Mouse (Mus musculus) liver, embryonic 13.5 days (tissue): Measurements from ENCODE around the gene Gm11077. TPM values are rescaled to one million over a fixed set of nuclear protein-coding genes. Genes with fewer than 3 reads are reported as not detected.
A peak's percentile ranks its signal among the peaks of the same experiment; 100 is the strongest.

Source experiments
- ATAC-seq: fragments of 200-750 bp; cut with Nextera tagmentation; 2 replicates; pipeline ENCODE4 v1.8.0; 2017; ENCODE audit warnings: low read depth, mild to moderate bottlenecking, moderate number of reproducible peaks, moderate library complexity
- DNase-seq: peaks from one replicate; pipeline ENCODE4 v3.0.0; 2022
- H3K27ac ChIP-seq: fragments of 300-500 bp; sonication (generic); 2 replicates; pipeline ENCODE4 v1.5.1; 2015; ENCODE audit warnings: moderate library complexity, mild to moderate bottlenecking, inconsistent platforms
- H3K27me3 ChIP-seq: fragments of 300-500 bp; sonication (generic); 2 replicates; pipeline ENCODE4 v1.6.1; 2015; ENCODE audit warnings: mild to moderate bottlenecking, inconsistent platforms
- H3K36me3 ChIP-seq: fragments of 300-500 bp; sonication (generic); 2 replicates; pipeline ENCODE4 v1.6.1; 2015; ENCODE audit warnings: mild to moderate bottlenecking, inconsistent platforms
- H3K4me1 ChIP-seq: fragments of 300-500 bp; sonication (generic); replicated peaks from 2 replicates; pipeline ENCODE4 v1.6.1; 2015; ENCODE audit warnings: inconsistent platforms
- H3K4me2 ChIP-seq: fragments of 300-500 bp; sonication (generic); 2 replicates; pipeline ENCODE4 v1.6.1; 2015; ENCODE audit warnings: inconsistent platforms, mild to moderate bottlenecking, moderate library complexity
- H3K4me3 ChIP-seq: fragments of 300-500 bp; sonication (generic); replicated peaks from 2 replicates; pipeline ENCODE4 v1.5.1; 2015; ENCODE audit warnings: mild to moderate bottlenecking, inconsistent platforms
- H3K9ac ChIP-seq: fragments of 300-500 bp; sonication (generic); 2 replicates; pipeline ENCODE4 v1.6.1; 2015; ENCODE audit warnings: mild to moderate bottlenecking, inconsistent platforms
- H3K9me3 ChIP-seq: fragments of 300-500 bp; sonication (generic); replicated peaks from 2 replicates; pipeline ENCODE4 v1.6.1; 2016; ENCODE audit warnings: inconsistent platforms
- WGBS: fragments of 180-500 bp; shearing (Covaris S2); methylation state at CpG from one replicate; pipeline ENCODE4 v1.1.7; 2015; ENCODE audit not compliant: insufficient replicate concordance; 5-methylcytosine and 5-hydroxymethylcytosine counted together
- polyA plus RNA-seq: library from polyadenylated mRNA; unstranded; fragments of >200 nt; fragmentation: Nextera tagmentation; extraction: Ambion mirVana; gene quantifications from 2 replicates; pipeline ENCODE4 v1.2.1, GENCODE M21; 2015

Gene Gm11077
- polyA plus RNA-seq, 1 experiment from 2014 or later: not detected

DNA sequence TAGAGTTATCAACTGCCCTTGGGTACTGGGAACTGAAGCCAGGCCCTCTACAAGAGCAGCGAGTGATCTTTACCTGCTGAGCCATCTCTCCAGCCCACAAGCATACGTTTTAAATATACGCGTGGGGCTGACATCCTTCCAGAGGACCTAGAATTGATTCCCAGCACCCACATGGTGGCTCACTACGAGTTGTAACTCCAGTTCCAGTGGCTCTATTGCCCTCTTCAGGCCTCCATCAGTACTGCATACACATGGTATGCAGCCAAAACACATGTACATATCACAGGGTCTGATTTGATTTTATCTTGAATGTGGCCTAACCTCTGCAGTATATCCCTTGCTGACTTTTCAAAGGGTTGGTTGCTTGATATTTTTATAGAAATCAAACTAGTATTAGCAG lies 23.0 kb upstream of the Gm11077 start:
- DNase-seq (no peak), ATAC-seq (no peak)
- Histone ChIP-seq H3K4me1 (no peaks in the 10 kb centered on the region), H3K27me3 (no peaks in the 10 kb centered on the region), H3K27ac (no peak overlapping the region), H3K4me3 (no peak overlapping the region), H3K9me3 (no peaks in the 10 kb centered on the region), H3K4me2 (no peak overlapping the region), H3K9ac (no peak overlapping the region), H3K36me3 (no peaks in the 10 kb centered on the region)
- 74% methylated on average over 5 of the region's 5 CpGs for WGBS

DNA sequence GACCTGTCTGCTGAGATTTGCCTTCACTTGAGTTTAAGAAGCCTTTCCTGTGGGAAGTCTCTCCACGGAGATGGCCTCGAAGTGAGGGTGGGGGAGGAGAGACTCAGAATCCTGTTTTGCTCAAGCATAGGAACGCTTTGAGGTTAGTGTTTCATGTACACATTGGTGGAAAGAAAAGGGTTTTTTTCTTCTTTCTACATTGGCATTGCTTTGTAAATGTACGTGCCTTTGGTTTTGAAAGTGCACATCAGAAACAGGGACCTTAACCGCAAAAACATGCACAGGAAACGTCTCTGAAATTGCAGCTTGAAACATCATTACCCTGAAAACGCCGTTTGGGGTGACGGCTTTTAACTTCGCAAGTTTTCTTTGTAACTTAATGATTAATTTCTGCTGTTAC lies 21.0 kb upstream of the Gm11077 start:
- H3K27me3 ChIP-seq: no peaks in the 10 kb centered on the region
- WGBS: 55% methylated on average over 10 of the region's 10 CpGs
- no peak overlapping the region for H3K9ac ChIP-seq
- DNase-seq (no peak), ATAC-seq (no peak)
- H3K4me2 ChIP-seq: no peak overlapping the region
- H3K9me3 ChIP-seq: no peaks in the 10 kb centered on the region
- H3K27ac ChIP-seq: no peak overlapping the region
- no peak overlapping the region for H3K4me3 ChIP-seq
- H3K4me1 ChIP-seq: no peaks in the 10 kb centered on the region
- no peaks in the 10 kb centered on the region for H3K36me3 ChIP-seq

DNA sequence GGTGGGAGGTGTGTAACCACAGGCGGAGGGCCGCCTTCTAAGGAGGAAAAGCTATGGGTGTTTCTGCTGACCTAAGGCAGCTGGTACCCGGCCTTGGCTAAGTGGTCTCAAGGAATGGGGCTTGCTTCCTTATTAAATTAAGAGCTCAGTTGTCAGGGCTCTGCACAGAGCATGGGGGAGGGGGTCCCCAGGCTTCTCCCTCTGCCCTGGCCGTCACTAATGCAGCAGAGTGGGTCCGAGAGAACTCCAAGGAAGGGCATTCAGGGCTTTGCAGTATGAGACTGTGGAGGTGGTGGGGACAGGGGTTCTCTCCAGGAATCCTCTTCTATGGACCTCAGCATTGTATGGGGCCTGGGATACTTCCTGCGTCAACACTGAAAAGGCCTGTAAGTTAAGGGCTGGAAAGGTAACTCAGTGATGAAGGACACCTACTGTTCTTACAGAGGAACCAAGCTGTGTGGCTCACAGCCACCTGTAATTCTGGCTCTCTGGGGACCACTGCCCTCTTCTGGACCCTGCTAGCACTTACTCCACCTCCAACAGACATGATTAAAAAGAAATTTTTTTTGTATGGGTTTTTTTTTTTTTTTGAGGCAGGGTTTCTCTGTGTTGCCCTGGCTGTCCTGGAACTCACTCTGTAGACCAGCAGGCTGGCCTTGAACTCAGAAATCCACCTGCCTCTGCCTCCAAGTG lies 19.5 kb upstream of the Gm11077 start:
- Histone ChIP-seq H3K4me2 (no peak overlapping the region), H3K9ac (no peak overlapping the region), H3K4me3 (no peak overlapping the region), H3K27me3 (no peaks in the 10 kb centered on the region), H3K9me3 (no peaks in the 10 kb centered on the region), H3K4me1 (no peaks in the 10 kb centered on the region), H3K27ac (no peak overlapping the region), H3K36me3 (no peaks in the 10 kb centered on the region)
- DNase-seq (no peak), ATAC-seq (no peak)
- 67% methylated on average over 6 of the region's 6 CpGs for WGBS

DNA sequence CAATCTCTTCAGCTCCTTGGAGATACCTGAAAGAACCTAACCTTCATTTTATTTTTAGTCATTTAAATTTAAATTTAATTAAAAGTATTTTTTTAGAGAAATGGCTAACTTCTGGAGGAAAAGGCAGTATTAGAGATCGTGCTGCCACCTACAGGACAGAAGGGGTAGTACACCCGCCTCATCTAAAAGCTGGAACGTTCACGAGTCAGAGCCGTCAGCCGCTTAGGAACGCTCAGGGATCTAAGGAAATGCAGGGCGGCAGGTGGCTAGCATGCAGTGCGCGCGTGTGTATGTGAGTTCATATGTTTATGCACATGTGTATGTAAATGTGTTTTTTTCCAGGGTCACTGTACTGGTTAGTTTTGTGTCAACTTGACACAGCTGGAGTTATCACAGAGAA lies 16.3 kb upstream of the Gm11077 start:
- no peak overlapping the region for H3K27ac ChIP-seq
- H3K9me3 ChIP-seq: no peaks in the 10 kb centered on the region
- no peak overlapping the region for H3K4me2 ChIP-seq
- no peaks in the 10 kb centered on the region for H3K27me3 ChIP-seq
- DNase-seq (no peak), ATAC-seq (no peak)
- H3K36me3 ChIP-seq: no peaks in the 10 kb centered on the region
- 3% methylated on average over 11 of the region's 11 CpGs for WGBS
- no peak overlapping the region for H3K9ac ChIP-seq
- no peaks in the 10 kb centered on the region for H3K4me1 ChIP-seq
- H3K4me3 ChIP-seq: no peak overlapping the region

DNA sequence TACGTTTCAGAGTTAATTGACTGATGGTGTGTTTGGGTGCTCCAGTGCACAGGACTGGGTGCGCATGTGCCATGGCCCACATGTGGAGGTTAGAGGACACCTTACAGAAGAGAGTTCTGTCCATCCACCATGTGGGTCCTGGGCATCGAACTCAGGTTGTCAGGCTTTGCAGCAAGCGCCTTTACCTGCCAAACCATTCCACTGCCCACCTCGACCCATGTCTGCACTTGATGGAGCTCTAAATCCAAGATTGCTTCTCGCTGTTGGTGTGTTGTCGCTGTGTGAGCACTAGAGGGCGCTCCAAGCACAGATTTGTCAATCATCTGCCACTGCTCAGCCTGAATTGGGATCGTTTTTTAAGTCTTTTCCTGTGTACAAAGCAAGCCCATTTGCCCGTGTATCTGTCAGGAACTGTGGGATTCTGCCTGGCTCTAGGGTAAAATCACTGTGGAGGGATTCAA lies 14.1 kb upstream of the Gm11077 start:
- no peak for ATAC-seq
- Histone ChIP-seq H3K4me2 (no peak overlapping the region), H3K4me1 (no peaks in the 10 kb centered on the region), H3K27me3 (no peaks in the 10 kb centered on the region), H3K4me3 (no peak overlapping the region), H3K9me3 (0 out of 2 replicates have a peak, but pooled peaks cover 3% of the 10 kb centered on the region), H3K9ac (no peak overlapping the region), H3K27ac (no peak overlapping the region), H3K36me3 (no peaks in the 10 kb centered on the region)
- 12% methylated on average over 10 of the region's 10 CpGs for WGBS
- DNase-seq: peak; percentile 11

DNA sequence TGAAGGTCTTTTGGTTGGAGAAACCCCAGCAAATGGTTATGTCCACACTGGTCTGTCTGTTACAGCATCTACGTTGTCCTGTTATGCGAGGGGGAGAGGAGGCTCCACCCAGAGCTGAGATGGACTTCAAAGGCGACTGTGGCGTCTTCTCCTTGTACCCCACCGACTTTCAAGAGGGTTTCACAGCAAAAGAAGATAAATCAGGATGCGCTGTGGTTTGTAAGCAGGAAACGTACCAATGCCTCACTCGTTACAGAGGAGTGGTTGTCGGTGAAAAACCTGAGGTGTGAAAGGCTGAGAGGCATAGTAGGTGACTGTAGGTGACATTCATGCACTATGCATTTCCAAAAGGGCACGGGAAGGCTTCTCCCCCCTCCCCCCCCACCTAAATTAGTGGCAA lies 7.0 kb upstream of the Gm11077 start:
- no peak overlapping the region for H3K9ac ChIP-seq
- H3K27ac ChIP-seq: no peak overlapping the region
- WGBS: 44% methylated on average over 10 of the region's 10 CpGs
- H3K9me3 ChIP-seq: 0 out of 2 replicates have a peak, but pooled peaks cover 3% of the 10 kb centered on the region
- no peak overlapping the region for H3K4me2 ChIP-seq
- H3K4me1 ChIP-seq: no peaks in the 10 kb centered on the region
- no peaks in the 10 kb centered on the region for H3K36me3 ChIP-seq
- ATAC-seq (no peak), DNase-seq (no peak)
- H3K4me3 ChIP-seq: no peak overlapping the region
- no peaks in the 10 kb centered on the region for H3K27me3 ChIP-seq

DNA sequence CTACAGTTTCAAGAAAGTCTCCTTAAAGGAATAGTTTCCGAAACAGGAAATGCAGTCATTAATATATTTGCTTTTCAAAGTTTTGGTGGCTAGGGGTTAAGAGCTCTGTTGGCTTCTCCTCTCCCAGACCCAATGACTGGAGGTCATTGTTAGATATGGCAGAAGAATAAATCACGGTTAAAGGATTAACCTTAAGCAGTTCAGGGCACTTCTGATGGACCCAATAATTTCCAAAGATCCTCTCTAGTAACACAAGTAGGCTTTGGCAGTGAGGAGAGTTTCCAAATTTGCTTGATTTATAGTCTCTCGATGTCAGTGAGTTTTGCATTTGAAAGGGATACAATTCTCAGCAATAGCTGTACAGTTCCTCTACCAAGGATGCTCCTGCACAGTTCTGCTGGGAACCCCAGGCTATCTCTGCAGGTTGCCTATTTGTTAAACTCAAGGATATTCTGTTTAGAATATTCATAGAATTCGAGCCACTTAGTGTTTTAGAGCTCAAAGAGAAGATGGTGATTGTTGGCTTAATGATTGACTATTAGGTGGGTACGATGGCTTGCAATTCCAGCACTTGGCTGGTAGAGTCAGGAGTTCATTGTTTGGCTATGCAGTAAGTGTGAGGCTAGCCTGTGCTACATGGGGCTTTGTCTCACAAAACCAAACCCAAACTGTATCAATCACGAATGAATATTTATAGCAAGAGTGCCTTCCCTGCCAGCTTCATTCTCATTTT lies 1.8 kb downstream of the Gm11077 start:
- WGBS: 51% methylated on average over 6 of the region's 6 CpGs
- ATAC-seq (no peak), DNase-seq (no peak)
- Histone ChIP-seq H3K4me3 (no peak overlapping the region), H3K9me3 (0 out of 2 replicates have a peak, but pooled peaks cover 5% of the 10 kb centered on the region), H3K9ac (no peak overlapping the region), H3K36me3 (no peaks in the 10 kb centered on the region), H3K4me1 (no peaks in the 10 kb centered on the region), H3K4me2 (no peak overlapping the region), H3K27ac (no peak overlapping the region), H3K27me3 (no peaks in the 10 kb centered on the region)

DNA sequence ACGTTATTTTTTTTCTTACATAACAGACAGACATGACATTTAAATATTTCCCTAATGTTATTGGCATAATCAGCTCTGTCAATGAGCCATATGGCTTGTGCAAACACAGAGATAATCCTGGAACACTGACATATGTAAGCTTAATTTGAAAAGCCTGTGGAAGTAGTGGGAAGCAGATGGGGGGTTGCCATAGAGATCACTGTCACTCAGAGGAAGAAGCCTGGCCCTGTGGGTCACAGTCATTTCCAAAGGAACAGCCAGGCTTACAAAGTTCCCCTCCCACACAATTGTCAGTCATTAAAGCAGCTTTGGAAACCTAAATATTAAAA lies 2.3 kb downstream of the Gm11077 start:
- no peak overlapping the region for H3K27ac ChIP-seq
- no peaks in the 10 kb centered on the region for H3K36me3 ChIP-seq
- ATAC-seq: no peak
- H3K27me3 ChIP-seq: no peaks in the 10 kb centered on the region
- no peak overlapping the region for H3K9ac ChIP-seq
- 58% methylated on average over 1 of the region's 1 CpGs for WGBS
- H3K9me3 ChIP-seq: 0 out of 2 replicates have a peak, but pooled peaks cover 5% of the 10 kb centered on the region
- no peak overlapping the region for H3K4me3 ChIP-seq
- no peaks in the 10 kb centered on the region for H3K4me1 ChIP-seq
- no peak overlapping the region for H3K4me2 ChIP-seq
- DNase-seq: no peak

DNA sequence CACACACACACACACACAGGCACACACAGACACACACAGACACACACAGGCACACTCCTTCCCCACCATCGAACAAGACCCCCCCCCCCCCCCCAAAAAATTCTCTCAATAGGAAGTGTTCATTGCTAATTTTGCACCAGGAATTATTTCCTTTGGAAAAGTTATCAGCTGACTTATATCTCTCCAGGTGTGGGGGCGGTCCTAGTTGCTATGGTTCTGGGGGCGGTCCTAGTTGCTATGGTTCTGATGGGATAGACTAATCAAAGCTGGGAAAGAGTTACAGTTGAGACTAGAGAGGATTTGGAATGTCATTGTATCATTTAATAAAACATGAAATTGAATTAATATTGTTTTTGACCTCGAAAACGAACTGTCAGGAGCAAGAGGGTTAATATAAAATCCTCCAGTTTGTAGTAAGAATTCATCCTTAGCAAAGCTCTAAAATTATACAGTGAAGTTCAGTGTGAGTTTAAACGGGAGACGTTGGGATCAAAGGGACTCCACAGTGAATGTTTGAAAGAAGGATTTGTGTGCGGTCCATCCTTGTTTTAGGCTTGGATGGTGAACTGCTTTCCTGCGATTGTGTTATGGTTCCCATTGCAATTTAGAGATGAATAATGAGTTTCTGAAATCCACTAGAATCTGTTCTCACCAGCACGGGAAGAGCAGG lies 4.0 kb downstream of the Gm11077 start:
- Histone ChIP-seq H3K27me3 (no peaks in the 10 kb centered on the region), H3K9me3 (0 out of 2 replicates have a peak, but pooled peaks cover 5% of the 10 kb centered on the region), H3K36me3 (no peaks in the 10 kb centered on the region), H3K4me2 (peak overlapping the region; percentile 37), H3K27ac (no peak overlapping the region), H3K4me1 (no peaks in the 10 kb centered on the region), H3K9ac (no peak overlapping the region), H3K4me3 (no peak overlapping the region)
- ATAC-seq (no peak), DNase-seq (no peak)
- WGBS: 30% methylated on average over 10 of the region's 10 CpGs

DNA sequence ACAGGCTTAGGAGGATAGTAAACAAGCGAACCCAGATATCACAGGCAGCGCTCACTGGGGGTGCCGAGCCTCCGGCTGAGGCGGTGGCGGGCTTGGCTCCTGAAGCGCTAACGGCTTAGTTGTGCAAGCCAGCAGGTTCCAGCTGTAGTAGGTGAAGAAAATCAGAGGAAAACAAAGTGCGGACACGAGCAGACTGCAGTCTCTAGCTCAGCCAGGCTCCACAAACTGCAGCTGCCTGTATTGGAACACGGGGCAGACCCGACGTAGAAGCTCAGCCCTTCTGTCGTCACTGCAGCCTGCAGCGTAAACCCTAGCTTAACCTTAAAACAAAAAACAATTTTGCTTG lies 4.5 kb downstream of the Gm11077 start:
- WGBS: 14% methylated on average over 15 of the region's 15 CpGs
- H3K36me3 ChIP-seq: no peaks in the 10 kb centered on the region
- H3K27ac ChIP-seq: no peak overlapping the region
- ATAC-seq (no peak), DNase-seq (no peak)
- 0 out of 2 replicates have a peak, but pooled peaks cover 5% of the 10 kb centered on the region for H3K9me3 ChIP-seq
- H3K4me1 ChIP-seq: no peaks in the 10 kb centered on the region
- peak overlapping the region; percentile 37 for H3K4me2 ChIP-seq
- no peak overlapping the region for H3K9ac ChIP-seq
- H3K4me3 ChIP-seq: 0 out of 2 replicates have a peak overlapping the region, but pooled peaks have one; percentile 19
- H3K27me3 ChIP-seq: no peaks in the 10 kb centered on the region

DNA sequence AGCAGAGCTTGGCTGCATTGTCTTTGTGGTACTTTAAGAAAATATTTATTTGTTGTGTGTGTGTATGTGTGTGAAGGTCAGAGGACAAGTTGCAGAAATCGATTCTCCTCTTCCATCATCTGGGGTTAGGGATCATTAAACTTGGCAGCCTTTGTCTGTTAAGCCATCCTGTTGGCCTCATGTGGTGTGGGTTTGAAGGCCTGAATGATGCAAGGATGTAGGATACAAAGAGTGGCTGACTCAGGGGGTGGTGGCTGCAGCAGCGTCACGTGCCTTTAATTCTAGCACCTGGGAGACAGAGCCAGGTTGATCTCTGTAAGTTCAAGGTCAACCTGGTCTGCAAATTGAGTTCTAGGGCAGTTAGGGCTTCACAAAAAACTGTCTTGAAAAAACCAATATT lies 16.5 kb downstream of the Gm11077 start:
- Histone ChIP-seq H3K27me3 (no peaks in the 10 kb centered on the region), H3K27ac (no peak overlapping the region), H3K9ac (no peak overlapping the region), H3K4me1 (no peaks in the 10 kb centered on the region), H3K4me2 (no peak overlapping the region), H3K9me3 (no peaks in the 10 kb centered on the region), H3K36me3 (no peaks in the 10 kb centered on the region), H3K4me3 (no peak overlapping the region)
- 70% methylated on average over 3 of the region's 3 CpGs for WGBS
- DNase-seq: no peak
- ATAC-seq: no peak
